Mouse (Mus musculus): ENCODE results near the gene Frem1.

Frem1 gene

DNA sequence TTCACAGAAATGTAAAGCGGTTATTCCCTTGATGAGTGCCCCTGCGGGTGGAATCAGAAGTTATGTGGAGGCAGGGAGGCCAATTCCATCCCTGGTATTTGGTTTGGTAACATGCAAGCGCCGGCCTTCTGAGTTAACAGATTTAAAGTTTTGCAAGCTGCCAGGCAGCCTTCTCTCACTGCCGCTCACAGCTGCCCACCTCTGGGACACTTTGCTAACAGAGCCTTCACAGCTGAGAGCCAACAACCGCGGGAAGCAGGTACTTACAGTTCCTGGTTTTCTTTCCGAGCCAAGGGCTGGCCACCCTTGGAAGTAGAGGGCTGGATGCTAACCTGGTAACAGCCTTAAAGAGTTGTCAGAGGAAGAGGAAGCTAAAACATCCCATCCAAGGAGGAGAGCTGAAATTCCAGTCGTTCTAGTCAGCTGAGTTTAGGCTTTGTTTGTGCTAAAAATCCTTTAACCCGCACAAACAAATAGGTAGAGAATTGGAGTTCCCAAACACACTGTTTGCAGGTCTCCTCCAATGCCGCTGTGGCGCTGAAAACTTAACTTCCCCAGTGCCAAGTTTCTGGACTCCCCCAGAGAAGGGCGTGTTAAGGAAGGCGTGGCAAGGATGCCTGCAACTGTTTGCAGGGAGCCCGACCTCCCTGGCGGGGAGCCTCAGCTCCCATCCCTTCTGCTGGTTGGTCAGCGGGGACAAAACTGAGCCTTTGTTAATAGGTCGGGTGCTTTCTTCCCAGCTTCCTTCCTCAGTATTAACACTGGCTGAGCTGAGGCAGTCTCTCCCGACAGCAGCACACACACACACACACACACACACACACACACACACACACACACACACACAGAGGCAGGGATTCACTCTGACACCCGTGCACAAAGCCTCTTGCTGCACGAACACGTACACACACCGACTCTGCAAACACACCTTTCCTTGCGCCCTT lies at the start of gene Frem1:
Gene Frem1, minus strand, starts transcription at position 706 of the 944 bp plus-strand sequence.
- DNase-seq (ENCODE audit: low read depth, low spot score): peak; percentile 79

DNA sequence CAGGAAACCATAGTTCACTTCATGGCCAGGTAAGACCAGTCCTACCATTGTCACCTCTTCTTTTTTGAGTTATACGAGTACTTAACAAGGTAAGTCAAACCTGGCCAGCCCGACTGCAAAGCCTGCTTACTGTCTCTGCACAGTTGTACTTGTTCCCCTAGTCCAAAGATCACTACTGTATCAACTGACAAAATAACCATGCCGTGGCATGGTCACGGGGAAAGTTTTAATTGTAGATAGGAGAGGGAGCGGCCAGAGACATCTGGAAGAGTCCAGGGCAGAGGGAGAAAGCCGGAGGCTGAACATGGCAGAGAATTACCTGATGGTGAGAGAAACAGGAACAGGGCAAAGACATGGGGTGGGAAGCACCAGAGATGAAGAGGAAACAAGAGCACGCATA lies 46.9 kb upstream of the Frem1 start:
- no peak for DNase-seq (ENCODE audit: low read depth, low spot score)

GRCm38 (mm10) chr4:83093941-83094340 lies 41.8 kb upstream of the Frem1 start:
- peak; percentile 66 for DNase-seq (ENCODE audit: low read depth, low spot score)

DNA sequence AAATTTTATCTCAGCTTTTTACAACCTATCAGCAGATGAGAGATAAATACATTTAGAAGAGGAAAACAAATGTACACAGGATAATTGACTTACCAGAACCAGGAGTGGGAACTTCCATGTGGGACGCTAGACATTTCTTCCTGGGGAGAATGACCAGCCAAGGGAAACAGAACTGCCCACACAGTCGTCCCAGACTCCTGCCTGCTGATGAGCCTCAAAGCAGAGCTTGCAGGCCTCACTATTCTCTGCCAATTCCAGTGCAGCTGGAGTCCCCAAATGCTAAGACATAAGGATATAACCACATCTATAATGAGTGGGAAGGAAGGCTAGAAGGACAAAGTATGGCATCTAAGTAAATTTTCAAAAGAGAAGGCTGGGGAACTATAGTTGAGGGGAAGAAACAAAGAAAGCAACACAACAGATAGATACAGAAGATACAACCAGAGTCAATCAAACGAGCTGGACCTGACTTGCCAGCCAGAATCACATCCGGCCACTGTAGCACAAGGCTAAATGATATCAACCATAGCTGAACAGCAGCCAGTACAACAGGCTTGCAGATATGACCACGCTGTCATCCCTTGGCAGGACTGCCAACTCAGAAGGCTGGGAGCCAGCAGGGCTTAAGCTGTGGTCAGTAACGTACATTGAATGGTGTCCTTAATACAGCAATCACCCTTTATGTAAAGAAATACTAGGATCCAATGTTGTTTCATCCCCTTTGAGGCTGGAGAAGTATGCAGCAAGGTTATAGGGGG lies 38.7 kb upstream of the Frem1 start:
- DNase-seq (ENCODE audit: low read depth, low spot score): no peak

DNA sequence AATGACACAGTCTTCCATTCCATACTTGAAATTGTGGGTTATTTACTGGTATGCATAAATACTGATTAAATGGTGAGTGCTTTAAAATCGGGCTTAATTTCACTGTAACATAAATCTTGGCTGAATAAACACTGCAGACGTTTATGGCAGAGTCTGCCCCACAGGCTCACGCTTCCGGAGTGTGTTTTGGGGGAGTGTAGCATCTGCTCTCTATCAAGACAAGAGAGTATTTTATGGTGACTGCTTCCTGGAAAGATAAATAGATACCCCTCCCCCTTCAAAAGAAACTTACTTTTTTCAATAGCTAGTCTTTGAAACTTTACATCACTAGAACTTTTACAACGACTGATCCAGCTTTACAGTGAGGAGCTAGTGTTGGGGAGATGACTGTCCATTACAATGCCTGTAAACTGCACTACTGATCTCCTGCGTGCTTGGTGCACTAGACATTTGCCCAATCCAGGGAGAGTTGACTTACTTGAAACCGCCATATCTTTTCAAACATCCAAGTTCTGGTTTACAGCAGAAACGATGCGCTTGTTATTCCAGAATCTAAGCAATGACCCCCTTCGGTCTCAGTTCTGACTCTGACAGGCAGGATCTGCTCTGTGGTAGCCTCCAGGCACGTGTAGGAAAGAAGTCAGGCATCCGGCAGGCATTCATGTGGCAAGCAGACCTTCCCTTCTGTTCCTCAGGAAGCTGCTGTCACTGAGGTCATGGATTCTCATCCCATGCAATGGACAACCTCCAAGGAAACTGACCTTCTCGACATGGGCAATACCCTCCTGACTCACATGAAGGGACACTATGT lies 28.4 kb upstream of the Frem1 start:
- DNase-seq (ENCODE audit: low read depth, low spot score): no peak

- DNase-seq (ENCODE audit: low read depth, low spot score): no peak
Measured at GRCm38 (mm10) chr4:83064191-83064590, 12.1 kb upstream of the Frem1 start.

- DNase-seq (ENCODE audit: low read depth, low spot score): no peak
Measured at GRCm38 (mm10) chr4:83061564-83061963, 9.4 kb upstream of the Frem1 start.

DNA sequence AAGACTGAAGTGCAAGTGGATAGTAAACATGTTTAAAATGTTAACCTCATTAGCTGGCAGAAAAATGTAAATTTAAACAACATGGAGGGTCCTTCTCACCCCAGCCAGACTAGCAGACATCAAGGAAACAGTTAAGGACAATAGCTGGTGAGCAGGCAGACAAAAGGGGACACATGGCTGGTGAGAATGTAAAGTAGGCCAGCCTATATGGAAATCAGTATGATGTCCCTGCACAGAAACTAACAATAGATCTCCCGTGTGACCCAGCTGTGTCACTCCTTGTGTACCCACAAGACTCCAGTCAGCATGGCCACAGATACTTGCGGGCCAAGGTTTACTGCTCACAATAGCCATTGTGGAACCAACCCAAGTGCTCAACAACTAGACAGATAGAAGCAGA lies 6.5 kb upstream of the Frem1 start:
- peak; percentile 38 for DNase-seq (ENCODE audit: low read depth, low spot score)

- DNase-seq (ENCODE audit: low read depth, low spot score): no peak
Measured at GRCm38 (mm10) chr4:83058182-83058581, 6.0 kb upstream of the Frem1 start.

DNA sequence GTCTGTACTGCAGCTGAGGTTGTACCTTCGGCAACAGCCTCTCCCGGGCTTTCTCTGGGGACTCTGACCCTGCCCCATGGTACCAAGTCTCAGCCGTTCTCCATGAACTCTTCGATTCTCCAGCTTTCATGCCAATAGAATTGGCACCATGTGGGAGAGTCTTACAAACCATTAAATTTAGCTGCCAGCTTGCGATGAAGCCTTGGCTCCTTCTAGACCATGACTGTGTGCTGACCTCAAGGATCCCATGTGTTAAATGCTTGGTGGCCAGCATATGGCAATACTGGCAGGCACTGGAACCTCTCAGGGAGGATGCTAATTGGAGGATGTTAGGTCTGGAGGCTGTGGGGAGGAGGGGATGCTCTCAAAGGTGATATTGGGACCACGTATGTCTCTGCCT lies 4.4 kb upstream of the Frem1 start:
- DNase-seq (ENCODE audit: low read depth, low spot score): no peak

DNA sequence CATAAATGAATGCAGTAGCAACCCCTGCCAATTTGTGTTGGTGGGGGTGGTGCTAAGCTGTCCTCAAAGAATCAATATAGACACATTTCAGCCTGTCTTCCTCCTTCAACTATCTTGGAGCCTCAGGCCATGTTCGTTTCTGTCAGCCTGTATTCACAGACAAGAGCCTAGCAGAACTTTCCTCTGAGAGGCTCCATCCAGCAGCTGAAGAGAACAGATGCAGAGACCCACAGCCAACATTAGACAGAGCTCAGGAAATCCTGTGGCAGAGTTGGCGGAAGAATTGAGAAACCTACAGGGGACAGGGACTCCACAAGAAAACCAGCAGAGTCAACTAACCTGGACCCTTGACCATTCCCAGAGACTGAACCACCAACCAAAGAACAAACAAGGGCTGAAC lies 3.3 kb upstream of the Frem1 start:
- DNase-seq (ENCODE audit: low read depth, low spot score): no peak

DNA sequence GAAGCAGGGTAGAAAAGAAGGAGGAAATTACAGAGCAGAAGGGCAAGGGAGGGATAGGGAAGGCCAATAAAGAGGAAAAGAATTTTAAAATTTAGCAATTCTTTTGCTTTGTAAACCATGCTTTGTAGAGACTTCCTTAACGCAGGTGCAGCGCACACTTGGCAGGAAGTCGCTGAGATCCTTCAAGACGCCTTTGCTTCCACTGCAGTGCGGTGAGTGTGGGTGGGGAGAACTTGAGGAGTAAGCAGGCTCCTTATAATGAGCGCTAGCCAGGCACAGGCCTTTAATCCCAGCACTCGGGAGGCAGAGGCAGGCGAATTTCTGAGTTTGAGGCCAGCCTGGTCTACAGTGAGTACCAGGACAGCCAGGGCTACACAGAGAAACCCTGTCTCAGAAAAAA lies 1.1 kb upstream of the Frem1 start:
- DNase-seq (ENCODE audit: low read depth, low spot score): no peak

DNA sequence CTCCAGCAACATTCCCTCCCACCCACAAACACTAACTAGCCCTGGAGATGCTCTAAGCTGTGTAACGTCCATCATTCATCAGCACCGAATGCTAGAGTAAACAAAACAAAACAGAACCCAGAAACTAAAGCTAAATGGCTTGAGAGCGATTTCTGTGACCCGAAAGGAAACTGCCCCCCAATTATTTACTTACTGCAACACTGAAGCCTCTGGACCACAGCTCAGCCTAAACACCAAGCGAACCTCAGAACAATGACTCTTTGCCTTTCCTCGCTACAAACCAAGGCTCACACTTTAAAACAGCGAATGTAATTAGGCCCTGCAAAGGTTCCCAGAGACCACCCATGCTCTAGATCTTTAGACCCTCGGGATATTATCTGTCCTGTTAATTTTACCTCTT lies 963 bp downstream of the Frem1 start:
- no peak for DNase-seq (ENCODE audit: low read depth, low spot score)

DNA sequence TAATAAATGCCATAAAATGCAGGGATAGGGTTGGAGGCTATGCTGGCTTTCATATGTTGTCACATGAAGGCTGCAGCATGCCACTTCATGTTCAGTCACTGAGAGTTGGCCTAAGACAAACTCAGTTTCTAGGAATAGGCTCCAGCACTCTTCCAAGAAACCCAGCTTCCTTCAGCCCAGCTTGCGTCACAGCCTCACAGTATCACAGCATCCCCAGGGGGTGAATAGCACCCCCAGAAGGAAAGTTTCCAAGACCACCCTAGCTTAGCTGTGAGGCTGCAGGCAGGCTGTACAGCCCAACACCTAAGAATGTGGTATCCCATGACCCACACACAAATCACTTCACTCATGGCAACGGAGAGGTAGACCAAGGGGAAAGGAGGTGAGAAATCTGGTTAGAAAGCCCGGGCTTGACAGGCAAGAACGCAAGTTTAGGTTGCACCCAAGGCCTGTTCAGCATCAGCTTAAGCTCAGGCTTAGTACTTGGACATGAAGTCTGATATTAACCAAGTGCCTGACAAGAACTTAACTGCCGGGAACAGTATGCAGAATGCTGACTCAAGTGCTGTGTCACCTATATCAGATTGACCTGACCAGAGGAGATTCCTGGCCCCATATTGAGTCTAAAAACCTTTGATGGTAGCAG lies 1.9 kb downstream of the Frem1 start:
- no peak for DNase-seq (ENCODE audit: low read depth, low spot score)

DNA sequence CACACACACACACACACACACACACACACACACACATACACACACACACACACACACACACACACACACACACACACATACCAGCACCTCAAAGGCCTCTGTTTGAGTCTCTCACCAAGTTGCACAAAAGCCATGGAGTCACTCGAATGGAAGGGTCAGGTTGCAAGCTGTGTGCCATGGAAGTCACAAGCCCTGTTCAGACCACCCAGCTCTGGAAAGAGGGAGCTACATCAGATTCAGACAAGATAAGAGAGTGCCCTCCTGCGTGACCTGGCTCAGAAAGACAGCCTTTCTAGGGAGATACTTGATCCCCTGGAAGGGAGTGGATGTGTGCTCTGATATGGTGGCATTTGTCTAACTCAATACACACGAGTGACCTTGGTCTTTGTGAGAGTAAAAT lies 2.9 kb downstream of the Frem1 start:
- DNase-seq (ENCODE audit: low read depth, low spot score): no peak

GRCm38 (mm10) chr4:83048561-83048960 lies 3.6 kb downstream of the Frem1 start:
- no peak for DNase-seq (ENCODE audit: low read depth, low spot score)

DNA sequence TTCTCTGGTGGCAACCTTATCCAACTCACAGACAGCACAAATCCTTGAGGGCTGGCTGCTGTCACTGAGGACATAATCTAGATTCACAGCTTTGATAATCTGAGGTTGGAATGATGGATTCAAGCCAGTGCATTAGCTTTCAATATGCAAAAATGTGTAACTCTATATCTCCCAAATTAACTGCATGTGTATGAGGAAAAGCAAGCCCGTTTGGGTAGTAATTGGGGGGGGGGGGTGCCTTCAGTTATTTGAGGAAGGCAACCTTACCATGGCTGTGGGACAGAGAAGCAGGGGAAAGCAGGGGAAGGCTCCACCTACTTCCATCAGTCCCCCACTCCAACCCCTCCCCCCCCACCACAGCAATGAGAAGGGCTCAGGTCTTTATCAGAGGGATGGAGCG lies 5.3 kb downstream of the Frem1 start:
- DNase-seq (ENCODE audit: low read depth, low spot score): no peak

- DNase-seq (ENCODE audit: low read depth, low spot score): no peak
Measured at GRCm38 (mm10) chr4:83046069-83046468, 6.1 kb downstream of the Frem1 start.

DNA sequence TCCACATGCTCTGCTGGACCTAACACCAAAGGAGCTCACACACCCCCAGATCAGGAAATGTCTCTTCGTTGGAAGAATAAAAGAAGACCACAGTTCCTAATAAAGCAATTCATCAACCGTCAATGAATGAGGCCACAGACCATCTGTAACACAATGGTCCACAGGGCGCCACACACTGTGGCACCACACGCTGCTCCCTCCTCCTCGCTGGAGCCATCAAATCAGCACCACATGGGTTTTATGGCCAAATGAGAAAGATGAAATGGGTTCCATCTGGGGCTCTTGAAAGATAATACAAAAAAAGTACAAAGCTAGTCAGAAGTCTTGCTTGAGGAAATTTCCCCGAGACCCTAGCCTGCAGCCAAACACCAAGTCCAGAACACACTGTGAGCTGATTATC lies 6.9 kb downstream of the Frem1 start:
- DNase-seq (ENCODE audit: low read depth, low spot score): no peak

DNA sequence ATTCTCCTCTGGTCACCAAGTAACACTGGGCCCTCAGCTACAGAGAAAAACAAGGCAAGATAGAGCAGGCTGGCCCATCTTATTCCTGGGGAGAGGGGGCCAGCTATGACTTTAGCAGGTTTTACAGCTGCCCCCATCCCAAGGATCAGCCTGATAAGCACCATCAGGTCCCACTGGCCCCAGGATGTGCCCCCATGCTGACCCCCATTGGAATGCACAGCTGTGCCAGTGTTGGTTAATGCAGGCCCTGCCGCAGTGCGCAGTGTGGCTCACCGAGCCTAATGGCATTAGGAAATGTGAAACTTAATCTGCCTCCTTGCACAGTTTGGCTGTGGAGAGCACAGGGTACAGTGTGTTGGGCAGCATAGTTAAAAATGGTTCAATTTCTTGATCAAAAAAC lies 11.4 kb downstream of the Frem1 start:
- no peak for DNase-seq (ENCODE audit: low read depth, low spot score)

- no peak for DNase-seq (ENCODE audit: low read depth, low spot score)
Measured at GRCm38 (mm10) chr4:83032780-83033179, 19.4 kb downstream of the Frem1 start.

DNA sequence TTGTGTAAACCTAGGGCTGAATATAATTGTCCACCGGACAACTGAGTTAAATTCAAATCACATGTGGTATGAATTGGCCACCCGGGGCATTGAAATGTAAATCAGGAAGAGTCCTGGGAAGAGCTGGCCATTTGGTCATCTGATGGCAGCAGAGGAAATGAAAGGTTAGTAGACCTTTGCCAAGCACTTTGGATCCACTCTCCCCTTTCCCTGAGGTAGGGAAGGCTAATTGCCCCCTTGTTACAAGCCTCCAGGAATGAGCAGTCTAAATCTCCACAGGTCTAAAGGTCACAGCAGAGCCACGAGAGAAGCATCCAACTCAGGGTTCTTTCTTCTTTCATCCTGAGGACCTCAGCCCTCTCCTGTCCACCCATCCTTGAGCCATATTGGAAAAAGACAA lies 20.5 kb downstream of the Frem1 start:
- DNase-seq (ENCODE audit: low read depth, low spot score): no peak

Measured in ZHBTc4 (cell line).